Mouse (Mus musculus) large intestine, adult 2 months (tissue): ENCODE results near the gene Cd300ld2. TPM values are rescaled to one million over a fixed set of nuclear protein-coding genes. Genes with fewer than 3 reads are reported as not detected.

Experiments used
- polyA plus RNA-seq: library from polyadenylated mRNA; depleted of rRNA; stranded (reverse); fragments of >200 nt; gene quantifications from 2 replicates; pipeline ENCODE4 v1.2.3, GENCODE M21; 2012; rRNA removed

Gene Cd300ld2
- polyA plus RNA-seq, 1 experiment, result not detected

Other genes starting within 250 kb of the Cd300ld2 start
- 0.30 and 0.40 TPM in 2 replicates for gene Btbd17, start 220.2 kb downstream of the Cd300ld2 start, polyA plus RNA-seq
- not detected in 2 replicates for gene Gpr142, start 217.3 kb downstream of the Cd300ld2 start, polyA plus RNA-seq
- 2.0 and 3.9 TPM in 2 replicates for gene Gprc5c, start 165.0 kb downstream of the Cd300ld2 start, polyA plus RNA-seq
- gene Cd300a, start 126.2 kb downstream of the Cd300ld2 start, polyA plus RNA-seq, result 1.3 and 2.2 TPM in 2 replicates
- gene Cd300lb, start 81.8 kb downstream of the Cd300ld2 start, polyA plus RNA-seq, result 0.25 and 0.63 TPM in 2 replicates
- gene Cd300c, start 47.0 kb downstream of the Cd300ld2 start, polyA plus RNA-seq, result 0.63 and 1.2 TPM in 2 replicates
- 1.6 and 2.3 TPM in 2 replicates for gene Cd300ld, start 26.3 kb downstream of the Cd300ld2 start, polyA plus RNA-seq
- 8.0 and 10.1 TPM in 2 replicates for gene Cd300c2, start 14.3 kb downstream of the Cd300ld2 start, polyA plus RNA-seq
- 0.29 TPM in 1 of 2 replicates, not detected in the other for gene Cd300ld4, start 10.8 kb upstream of the Cd300ld2 start, polyA plus RNA-seq
- gene Cd300ld5, start 21.6 kb upstream of the Cd300ld2 start, polyA plus RNA-seq, result 0.89 TPM in 1 of 2 replicates, not detected in the other
- 2.9 and 3.7 TPM in 2 replicates for gene Cd300ld3, start 32.2 kb upstream of the Cd300ld2 start, polyA plus RNA-seq
- 0.19 and 0.59 TPM in 2 replicates for gene Cd300e, start 46.0 kb upstream of the Cd300ld2 start, polyA plus RNA-seq
- gene Rab37, start 75.2 kb upstream of the Cd300ld2 start, polyA plus RNA-seq, result 3.5 and 4.5 TPM in 2 replicates
- 4.8 and 6.3 TPM in 2 replicates for gene Cd300lf, start 117.8 kb upstream of the Cd300ld2 start, polyA plus RNA-seq
- gene Slc9a3r1, start 147.1 kb upstream of the Cd300ld2 start, polyA plus RNA-seq, result 492 and 733 TPM in 2 replicates
- gene Tmem104, start 171.3 kb upstream of the Cd300ld2 start, polyA plus RNA-seq, result 7.9 and 10.1 TPM in 2 replicates
- gene Nat9, start 171.7 kb upstream of the Cd300ld2 start, polyA plus RNA-seq, result 25.3 and 25.4 TPM in 2 replicates